Mouse (Mus musculus) urinary bladder, postnatal 14 days (tissue): ENCODE results near the gene Erich3.

Experiments used
- DNase-seq: peaks from one replicate; pipeline ENCODE4 v3.0.0; 2021; ENCODE audit warnings: low spot score

The Erich3 gene

GRCm38 (mm10) chr3:154682570-154682969 is 18.9 kb downstream of the Erich3 start:
- DNase-seq: no peak

GRCm38 (mm10) chr3:154683667-154684066 is 20.0 kb downstream of the Erich3 start:
- no peak for DNase-seq

- no peak for DNase-seq
Observed at GRCm38 (mm10) chr3:154690260-154690659, 26.6 kb downstream of the Erich3 start.

GRCm38 (mm10) chr3:154691897-154692571 is 28.4 kb downstream of the Erich3 start:
- DNase-seq: peak; percentile 26

- no peak for DNase-seq
Observed at GRCm38 (mm10) chr3:154692572-154692922, 28.9 kb downstream of the Erich3 start.

- no peak for DNase-seq
Observed at GRCm38 (mm10) chr3:154693902-154694301, 30.2 kb downstream of the Erich3 start.

DNA sequence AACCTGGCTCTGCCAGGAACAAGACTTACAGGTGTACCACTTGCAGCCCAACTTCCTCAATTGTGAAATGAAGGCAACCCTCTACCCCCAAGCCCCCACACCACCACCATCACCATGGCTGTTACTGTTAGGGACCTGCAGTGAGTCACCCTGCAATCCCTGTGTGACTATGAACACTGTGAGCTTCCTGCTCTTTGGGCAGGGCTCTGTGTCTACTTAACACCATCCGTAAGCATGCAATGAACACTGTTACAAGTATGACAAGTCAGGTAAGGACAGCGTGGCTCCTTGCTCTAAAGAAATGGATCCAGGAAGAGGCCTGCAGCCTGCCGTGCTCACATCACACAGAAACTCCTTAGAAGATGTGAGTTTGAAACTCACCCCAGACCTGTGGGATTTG is 33.0 kb downstream of the Erich3 start:
- DNase-seq: no peak

- no peak for DNase-seq
Observed at GRCm38 (mm10) chr3:154698907-154699306, 35.2 kb downstream of the Erich3 start.

DNA sequence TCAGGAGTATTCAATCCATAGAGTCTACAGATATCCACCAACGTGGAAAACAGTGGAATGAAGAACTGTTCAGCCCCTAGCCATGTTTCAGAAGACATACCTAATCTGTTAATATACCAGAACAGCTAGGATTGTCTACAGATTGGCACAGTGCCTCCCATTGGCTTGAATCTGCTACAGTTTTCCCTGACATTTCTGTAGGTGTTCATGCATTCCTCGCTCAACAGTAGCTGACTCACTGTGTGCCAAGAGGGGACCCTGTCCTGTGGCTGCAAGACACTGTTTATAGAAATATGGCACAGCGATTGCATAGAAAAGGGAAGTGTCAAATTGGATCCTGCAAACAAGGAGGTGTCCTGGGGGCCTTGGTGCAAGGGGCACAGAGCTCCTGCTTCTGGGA is 36.6 kb downstream of the Erich3 start:
- DNase-seq: no peak

GRCm38 (mm10) chr3:154700735-154701134 is 37.1 kb downstream of the Erich3 start:
- no peak for DNase-seq

GRCm38 (mm10) chr3:154704755-154705154 is 41.1 kb downstream of the Erich3 start:
- no peak for DNase-seq

GRCm38 (mm10) chr3:154708150-154708549 is 44.5 kb downstream of the Erich3 start:
- no peak for DNase-seq

DNA sequence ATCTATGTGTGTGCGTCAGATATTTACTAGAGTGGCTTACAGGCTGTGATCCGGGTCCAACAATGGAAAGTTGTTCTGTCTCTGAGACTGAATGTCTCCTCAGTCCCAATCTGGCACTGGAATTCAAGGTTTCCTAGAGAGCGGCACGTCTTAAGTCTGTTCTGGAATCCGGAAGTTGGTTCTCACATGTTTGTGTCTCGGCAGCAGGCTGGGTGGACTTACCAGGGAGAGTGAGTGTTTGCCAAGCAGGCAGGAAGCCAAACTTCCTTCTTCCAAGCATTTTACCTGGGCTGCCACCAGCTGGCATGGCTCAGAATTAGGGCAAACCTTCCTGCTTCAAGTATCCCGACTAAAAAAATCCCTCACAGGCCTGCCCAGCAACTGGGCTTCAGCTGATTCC is 59.5 kb downstream of the Erich3 start:
- peak; percentile 35 for DNase-seq

GRCm38 (mm10) chr3:154731431-154731830 is 67.8 kb downstream of the Erich3 start:
- DNase-seq: no peak

GRCm38 (mm10) chr3:154741496-154741895 is 77.8 kb downstream of the Erich3 start:
- no peak for DNase-seq

GRCm38 (mm10) chr3:154742927-154743326 is 79.3 kb downstream of the Erich3 start:
- no peak for DNase-seq

- no peak for DNase-seq
Observed at GRCm38 (mm10) chr3:154744317-154744716, 80.7 kb downstream of the Erich3 start.

- no peak for DNase-seq
Observed at GRCm38 (mm10) chr3:154754505-154754904, 90.8 kb downstream of the Erich3 start.

GRCm38 (mm10) chr3:154755225-154755624 is 91.6 kb downstream of the Erich3 start:
- no peak for DNase-seq

- no peak for DNase-seq
Observed at GRCm38 (mm10) chr3:154758089-154758488, 94.4 kb downstream of the Erich3 start.

- DNase-seq: no peak
Observed at GRCm38 (mm10) chr3:154761108-154761507, 97.4 kb downstream of the Erich3 start.

- no peak for DNase-seq
Observed at GRCm38 (mm10) chr3:154763374-154763773, 99.7 kb downstream of the Erich3 start.

DNA sequence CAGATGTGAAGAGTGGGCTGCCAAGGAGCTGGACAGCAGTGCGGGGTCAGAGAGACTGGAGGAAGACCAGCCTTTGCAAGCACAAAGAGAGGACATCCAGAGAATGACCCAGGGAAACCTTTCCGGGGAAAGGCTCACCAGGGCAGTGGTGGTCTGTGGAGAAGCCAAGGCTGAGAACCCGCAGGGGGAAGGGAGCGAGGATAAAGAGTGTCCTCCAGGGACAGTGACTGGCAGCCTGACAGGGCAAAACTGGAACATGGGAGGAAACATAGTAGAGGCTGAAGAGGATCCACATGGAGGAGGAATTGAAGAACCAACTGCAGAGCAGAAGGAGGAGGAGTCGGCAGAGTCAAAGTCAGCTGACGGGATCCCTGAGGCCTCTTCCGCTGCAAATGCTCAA is 100.5 kb downstream of the Erich3 start:
- DNase-seq: no peak

DNA sequence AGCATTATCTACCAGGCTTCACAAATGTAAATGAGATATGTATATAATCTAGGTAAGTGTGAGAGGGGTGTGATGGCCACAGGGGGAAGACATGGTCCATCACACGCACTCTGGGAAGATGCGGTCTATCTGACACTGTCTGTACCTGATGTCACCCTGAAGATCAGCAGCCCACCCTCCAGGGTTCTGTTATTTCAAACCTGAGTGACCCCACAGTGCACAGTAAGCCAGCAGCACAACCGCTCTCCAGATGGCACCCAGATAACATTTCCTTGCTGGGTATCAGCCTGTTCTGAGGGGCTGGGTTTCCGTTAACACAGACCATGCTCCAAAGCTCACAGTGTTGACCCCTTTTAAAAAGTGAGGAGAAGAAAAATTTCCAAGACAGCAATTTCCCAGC is 102.7 kb downstream of the Erich3 start:
- no peak for DNase-seq

- no peak for DNase-seq
Observed at GRCm38 (mm10) chr3:154771651-154772050, 108.0 kb downstream of the Erich3 start.
